ENCODE assay signal across 1 mouse cellular context in genomic region chr19:29063577-29064363, GRCm38 (mm10).
A peak's percentile ranks its signal among the peaks of the same experiment; 100 is the strongest.
TF ChIP-seq lines count a peak whose summit lies in the region.

No protein-coding gene starts in this region.

TF ChIP-seq in CH12.LX, 34 proteins besides CTCF, POLR2A, EP300 and RAD21 (continued from another document):
- no peak; the same call in 1 of the 2 replicates for TF ChIP-seq ZNF384 (IDR thresholded peaks at IDR 0.05; ENCODE audit: low read depth, low read length)
- peak; percentile 98 for TF ChIP-seq MAX (IDR thresholded peaks at IDR 0.05; ENCODE audit: low read length)
- TF ChIP-seq USF2 (conservative IDR thresholded peaks at IDR 0.05; ENCODE audit: low read depth, low read length): peak; percentile 99
- TF ChIP-seq ELF1 (IDR thresholded peaks at IDR 0.05; ENCODE audit: low read depth, low read length): peak; percentile 70
- TF ChIP-seq MAFK (IDR thresholded peaks at IDR 0.05; ENCODE audit: insufficient replicate concordance, low read length): peak; percentile 99
- no peak for TF ChIP-seq POLR2AphosphoS2 (IDR thresholded peaks at IDR 0.05; ENCODE audit: low read depth, low read length)
- TF ChIP-seq BHLHE40 (IDR thresholded peaks at IDR 0.05; ENCODE audit: low read depth, low read length): peak; percentile 80
- TF ChIP-seq ETS1 (conservative IDR thresholded peaks at IDR 0.05; ENCODE audit: low read depth, low read length): peak; percentile 59
- TF ChIP-seq UBTF (IDR thresholded peaks at IDR 0.05; ENCODE audit: low read depth, low read length): no peak
- peak; percentile 73; the same call in 1 of the 2 replicates for TF ChIP-seq MXI1 (IDR thresholded peaks at IDR 0.05; ENCODE audit: low read depth, low read length)
- TF ChIP-seq ZMIZ1 (IDR thresholded peaks at IDR 0.05; ENCODE audit: low read depth, low read length): no peak
- peak; percentile 53; the same call in 1 of the 2 replicates for TF ChIP-seq ZC3H11A (IDR thresholded peaks at IDR 0.05; ENCODE audit: low read depth, low read length)
- TF ChIP-seq JUND (conservative IDR thresholded peaks at IDR 0.05; ENCODE audit: low read depth, low read length): peak; percentile 83
TF ChIP-seq in CH12.LX: peak in this region for 22.
